Mouse (Mus musculus) heart, adult 2 months (tissue): Measurements from ENCODE around the gene Stpg4.

Experiments
- CTCF ChIP-seq: fragments of 200-600 bp; IDR thresholded peaks from 2 replicates; pipeline ENCODE4 v1.8.1; 2022; ENCODE audit warnings: antibody characterized with exemption, mild to moderate bottlenecking, moderate library complexity
- POLR2A ChIP-seq: fragments of 200-500 bp; IDR thresholded peaks from 2 replicates; pipeline ENCODE4 v1.6.1; 2011; ENCODE audit warnings: mild to moderate bottlenecking, low read depth, low read length, control low read depth; ENCODE audit not compliant: insufficient read depth

DNA sequence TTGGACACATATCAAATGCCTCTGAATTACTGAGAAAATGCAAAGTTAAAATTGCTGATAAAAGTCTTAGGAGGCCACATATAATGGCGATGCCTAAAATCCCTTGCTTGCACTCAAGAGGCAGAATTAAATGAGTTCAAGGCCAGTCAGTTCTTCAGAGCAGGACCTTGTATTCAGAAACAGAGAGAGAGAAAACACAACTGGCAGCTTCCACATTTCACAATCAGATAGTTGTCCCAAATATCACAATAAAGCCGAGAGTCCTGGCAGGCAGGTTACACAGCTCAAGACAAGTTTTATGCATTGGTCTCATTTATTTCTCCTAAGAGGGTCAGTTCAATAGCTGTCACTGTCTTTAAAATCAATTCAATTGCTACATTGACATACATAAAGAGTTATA, 14.0 kb upstream of the Stpg4 start:
- TF ChIP-seq POLR2A (no peak), CTCF (no peak)
